ENCODE assay signal across 30 mouse cellular contexts in genomic region chr3:67884335-67884734, GRCm38 (mm10). TPM values are rescaled to one million over a fixed set of nuclear protein-coding genes. Genes with fewer than 3 reads are reported as not detected.
DNase-seq lines count a peak whose midpoint lies in the region; ATAC-seq lines count a peak whose summit lies in the region.
"Had no signal": no experiment of that assay in that cellular context is flagged by ENCODE, and none has a peak within 500 bp of the region (broad histone marks: within the 10 kb centered on the region; RNA-seq: fewer than 3 reads in every experiment).

No protein-coding gene starts in this region.

- no peak overlapping the region for H3K4me3 ChIP-seq in forebrain, embryonic 13.5 days
- H3K4me3 ChIP-seq in forebrain, embryonic 15.5 days, result no peak overlapping the region
- H3K4me3 ChIP-seq in midbrain, embryonic 11.5 days (ENCODE audit: low read depth, low read length), result no peak overlapping the region
- H3K4me3 ChIP-seq in midbrain, embryonic 16.5 days (ENCODE audit: low read depth, low read length), result no peak overlapping the region
- H3K4me3 ChIP-seq in midbrain, embryonic 15.5 days, result no peak overlapping the region
- H3K4me3 ChIP-seq in midbrain, embryonic 14.5 days (replicated peaks; ENCODE audit: low read depth, low read length), result no peak overlapping the region
- no peak overlapping the region for H3K4me3 ChIP-seq in kidney, embryonic 16.5 days (ENCODE audit: low read length)
- H3K4me3 ChIP-seq: embryonic facial prominence, embryonic 10.5 days; embryonic facial prominence, embryonic 13.5 days; erythroblast, embryonic 14.5 days; heart, adult 2 months; heart, embryonic 10.5 days; heart, embryonic 13.5 days; hindbrain, embryonic 15.5 days had no signal

- 29% methylated on average over 3 of the region's 3 CpGs for whole genome bisulfite sequencing in forebrain, embryonic 13.5 days
- WGBS in forebrain, embryonic 15.5 days, result 36% methylated on average over 3 of the region's 3 CpGs
- 63% methylated on average over 3 of the region's 3 CpGs for WGBS in midbrain, embryonic 11.5 days
- 47% methylated on average over 3 of the region's 3 CpGs for WGBS in midbrain, embryonic 16.5 days
- WGBS in midbrain, embryonic 15.5 days, result 38% methylated on average over 3 of the region's 3 CpGs
- 52% methylated on average over 3 of the region's 3 CpGs for WGBS in midbrain, embryonic 14.5 days
- 58% methylated on average over 3 of the region's 3 CpGs for WGBS in kidney, embryonic 16.5 days

- H3K9ac ChIP-seq in forebrain, embryonic 13.5 days, result no peak overlapping the region
- H3K9ac ChIP-seq in forebrain, embryonic 15.5 days (replicated peaks), result no peak overlapping the region
- no peak overlapping the region for H3K9ac ChIP-seq in midbrain, embryonic 11.5 days (ENCODE audit: low read length)
- H3K9ac ChIP-seq in midbrain, embryonic 16.5 days (ENCODE audit: low read depth, low read length), result no peak overlapping the region
- no peak overlapping the region for H3K9ac ChIP-seq in midbrain, embryonic 15.5 days
- no peak overlapping the region for H3K9ac ChIP-seq in midbrain, embryonic 14.5 days (replicated peaks; ENCODE audit: low read length)
- H3K9ac ChIP-seq in kidney, embryonic 16.5 days (replicated peaks; ENCODE audit: low read length), result no peak overlapping the region
- H3K9ac ChIP-seq: embryonic facial prominence, embryonic 13.5 days; heart, embryonic 13.5 days; hindbrain, embryonic 15.5 days had no signal

- DNase-seq in midbrain, embryonic 11.5 days (ENCODE audit: low spot score, missing footprints), result peak; percentile 35
- DNase-seq in midbrain, embryonic 14.5 days, result no peak
- DNase-seq in retina, postnatal 1 day, result peak; percentile 53
- DNase-seq: adrenal gland, adult 2 months; adrenal gland, postnatal 14 days; cerebellum, adult 11-12 months; cerebellum, adult 8-10 months; cerebellum, postnatal 10 days; cerebellum, postnatal 36 days; embryo, embryonic 11 days; gastrocnemius, postnatal 25 days; heart, adult 2 months; heart, postnatal 14 days; heart, postnatal 4 days had no signal

- ATAC-seq in forebrain, embryonic 13.5 days, result 0 out of 2 replicates have a peak, but pooled peaks have one; percentile 33
- no peak for ATAC-seq in forebrain, embryonic 15.5 days (replicated peaks)
- peak; percentile 19; the same call in 1 of the 2 replicates for ATAC-seq in midbrain, embryonic 11.5 days (ENCODE audit: low FRiP score)
- no peak for ATAC-seq in midbrain, embryonic 16.5 days
- peak; percentile 52; the same call in 1 of the 2 replicates for ATAC-seq in midbrain, embryonic 15.5 days (replicated peaks)
- no peak for ATAC-seq in midbrain, embryonic 14.5 days (ENCODE audit: low FRiP score, low TSS enrichment)
- no peak for ATAC-seq in kidney, embryonic 16.5 days (ENCODE audit: low FRiP score, low TSS enrichment)
- ATAC-seq: CD4-positive, CD25-positive, alpha-beta regulatory T cell, adult 4 months had no signal

- no peak overlapping the region for H3K27ac ChIP-seq in forebrain, embryonic 13.5 days
- no peak overlapping the region for H3K27ac ChIP-seq in forebrain, embryonic 15.5 days (replicated peaks)
- H3K27ac ChIP-seq in midbrain, embryonic 11.5 days (ENCODE audit: low read depth, low read length), result no peak overlapping the region
- H3K27ac ChIP-seq in midbrain, embryonic 16.5 days (ENCODE audit: low read length), result no peak overlapping the region
- no peak overlapping the region for H3K27ac ChIP-seq in midbrain, embryonic 15.5 days
- no peak overlapping the region for H3K27ac ChIP-seq in midbrain, embryonic 14.5 days (replicated peaks; ENCODE audit: low read depth, low read length)
- H3K27ac ChIP-seq in kidney, embryonic 16.5 days (ENCODE audit: low read length), result no peak overlapping the region
- H3K27ac ChIP-seq: embryonic facial prominence, embryonic 10.5 days; embryonic facial prominence, embryonic 13.5 days; heart, adult 2 months; heart, embryonic 10.5 days; heart, embryonic 13.5 days; hindbrain, embryonic 15.5 days had no signal

- H3K9me3 ChIP-seq in forebrain, embryonic 13.5 days (replicated peaks), result no peaks in the 10 kb centered on the region
- H3K9me3 ChIP-seq in forebrain, embryonic 15.5 days, result no peaks in the 10 kb centered on the region
- H3K9me3 ChIP-seq in midbrain, embryonic 11.5 days (ENCODE audit: control insufficient read depth, low read length), result no peaks in the 10 kb centered on the region
- H3K9me3 ChIP-seq in midbrain, embryonic 16.5 days (replicated peaks; ENCODE audit: control insufficient read depth, low read length, poor library complexity, severe bottlenecking), result no peaks in the 10 kb centered on the region
- H3K9me3 ChIP-seq in midbrain, embryonic 15.5 days, result no peaks in the 10 kb centered on the region
- no peaks in the 10 kb centered on the region for H3K9me3 ChIP-seq in midbrain, embryonic 14.5 days (ENCODE audit: control insufficient read depth, low read length)
- no peaks in the 10 kb centered on the region for H3K9me3 ChIP-seq in kidney, embryonic 16.5 days (ENCODE audit: low read length)
- H3K9me3 ChIP-seq: embryonic facial prominence, embryonic 10.5 days; embryonic facial prominence, embryonic 13.5 days; heart, embryonic 10.5 days; heart, embryonic 13.5 days; hindbrain, embryonic 15.5 days had no signal

- no peaks in the 10 kb centered on the region for H3K27me3 ChIP-seq in forebrain, embryonic 13.5 days
- H3K27me3 ChIP-seq in forebrain, embryonic 15.5 days, result no peaks in the 10 kb centered on the region
- H3K27me3 ChIP-seq in midbrain, embryonic 11.5 days (ENCODE audit: control insufficient read depth, insufficient read depth, low read length), result no peaks in the 10 kb centered on the region
- no peaks in the 10 kb centered on the region for H3K27me3 ChIP-seq in midbrain, embryonic 16.5 days (ENCODE audit: control insufficient read depth, insufficient read depth, low read depth, low read length)
- no peaks in the 10 kb centered on the region for H3K27me3 ChIP-seq in midbrain, embryonic 15.5 days (replicated peaks)
- no peaks in the 10 kb centered on the region for H3K27me3 ChIP-seq in midbrain, embryonic 14.5 days (ENCODE audit: control insufficient read depth, insufficient read depth, low read length)
- H3K27me3 ChIP-seq in kidney, embryonic 16.5 days (ENCODE audit: insufficient read depth, low read length), result no peaks in the 10 kb centered on the region
- H3K27me3 ChIP-seq: embryonic facial prominence, embryonic 13.5 days; heart, embryonic 13.5 days; hindbrain, embryonic 15.5 days had no signal

- H3K4me1 ChIP-seq in forebrain, embryonic 13.5 days, result peaks cover 13% of the 10 kb centered on the region; the same call in 1 of the 2 replicates
- peaks cover 3% of the 10 kb centered on the region; the same call in 1 of the 2 replicates for H3K4me1 ChIP-seq in forebrain, embryonic 15.5 days
- H3K4me1 ChIP-seq in midbrain, embryonic 11.5 days (ENCODE audit: control insufficient read depth, insufficient read depth, low read length), result no peaks in the 10 kb centered on the region
- peaks cover 6% of the 10 kb centered on the region; the same call in 1 of the 2 replicates for H3K4me1 ChIP-seq in midbrain, embryonic 16.5 days (ENCODE audit: control insufficient read depth, insufficient read depth, low read length)
- no peaks in the 10 kb centered on the region; the same call in 1 of the 2 replicates for H3K4me1 ChIP-seq in midbrain, embryonic 15.5 days
- no peaks in the 10 kb centered on the region for H3K4me1 ChIP-seq in midbrain, embryonic 14.5 days (ENCODE audit: control insufficient read depth, insufficient read depth, low read length)
- no peaks in the 10 kb centered on the region for H3K4me1 ChIP-seq in kidney, embryonic 16.5 days (ENCODE audit: insufficient read depth, low read length)
- H3K4me1 ChIP-seq: embryonic facial prominence, embryonic 13.5 days; heart, embryonic 10.5 days; heart, embryonic 13.5 days; hindbrain, embryonic 15.5 days had no signal

- no peak overlapping the region for H3K4me2 ChIP-seq in forebrain, embryonic 13.5 days
- H3K4me2 ChIP-seq in forebrain, embryonic 15.5 days (replicated peaks), result no peak overlapping the region
- no peak overlapping the region for H3K4me2 ChIP-seq in midbrain, embryonic 11.5 days
- no peak overlapping the region for H3K4me2 ChIP-seq in midbrain, embryonic 16.5 days (ENCODE audit: low read length)
- H3K4me2 ChIP-seq in midbrain, embryonic 15.5 days, result no peak overlapping the region
- H3K4me2 ChIP-seq in midbrain, embryonic 14.5 days (ENCODE audit: low read length), result no peak overlapping the region
- H3K4me2 ChIP-seq in kidney, embryonic 16.5 days (replicated peaks; ENCODE audit: low read depth, low read length), result no peak overlapping the region
- H3K4me2 ChIP-seq: embryonic facial prominence, embryonic 13.5 days; heart, embryonic 13.5 days; hindbrain, embryonic 15.5 days had no signal

- H3K36me3 ChIP-seq in forebrain, embryonic 13.5 days (ENCODE audit: poor library complexity, severe bottlenecking), result no peaks in the 10 kb centered on the region
- H3K36me3 ChIP-seq in forebrain, embryonic 15.5 days, result no peaks in the 10 kb centered on the region
- H3K36me3 ChIP-seq in midbrain, embryonic 11.5 days (ENCODE audit: control insufficient read depth, insufficient read depth, low read length), result no peaks in the 10 kb centered on the region
- H3K36me3 ChIP-seq in midbrain, embryonic 16.5 days (ENCODE audit: control insufficient read depth, insufficient read depth, low read length), result no peaks in the 10 kb centered on the region
- H3K36me3 ChIP-seq in midbrain, embryonic 15.5 days (replicated peaks), result no peaks in the 10 kb centered on the region
- no peaks in the 10 kb centered on the region for H3K36me3 ChIP-seq in midbrain, embryonic 14.5 days (ENCODE audit: control insufficient read depth, insufficient read depth, low read length)
- H3K36me3 ChIP-seq in kidney, embryonic 16.5 days (ENCODE audit: insufficient read depth, low read length), result no peaks in the 10 kb centered on the region
- H3K36me3 ChIP-seq: embryonic facial prominence, embryonic 10.5 days; embryonic facial prominence, embryonic 13.5 days; heart, embryonic 10.5 days; heart, embryonic 13.5 days; hindbrain, embryonic 15.5 days had no signal

RNA-seq across cellular contexts. Expression of gene Iqcj, which starts 7.7 kb away (rescaled TPM):
- polyA plus RNA-seq in forebrain, embryonic 13.5 days (2015; fragmentation: Nextera tagmentation; extraction: Ambion mirVana), result 0.41 and 0.83 TPM in 2 replicates
- polyA plus RNA-seq in forebrain, embryonic 15.5 days (2015; fragmentation: Nextera tagmentation; extraction: Ambion mirVana), result 0.65 and 0.93 TPM in 2 replicates
- polyA plus RNA-seq in midbrain, embryonic 11.5 days (2014; fragmentation: Nextera tagmentation; extraction: Ambion mirVana), result 0.23 and 0.34 TPM in 2 replicates
- 0.67 and 1.0 TPM in 2 replicates for polyA plus RNA-seq in midbrain, embryonic 16.5 days (2015; fragmentation: Nextera tagmentation; extraction: Ambion mirVana)
- 1.00 and 1.5 TPM in 2 replicates for polyA plus RNA-seq in midbrain, embryonic 15.5 days (2015; fragmentation: Nextera tagmentation; extraction: Ambion mirVana)
- 0.55 and 1.4 TPM in 2 replicates for polyA plus RNA-seq in midbrain, embryonic 14.5 days (2014; fragmentation: Nextera tagmentation; extraction: Ambion mirVana)
- not detected in 2 replicates for polyA plus RNA-seq in kidney, embryonic 16.5 days (2015; fragmentation: Nextera tagmentation; extraction: Ambion mirVana)
- polyA plus RNA-seq: adrenal gland, adult 2 months; C2C12; CD4-positive, CD25-positive, alpha-beta regulatory T cell, adult 4 months; embryonic facial prominence, embryonic 10.5 days; embryonic facial prominence, embryonic 13.5 days; erythroblast, embryonic 14.5 days; gonadal fat pad, adult 2 months; heart, adult 2 months; heart, embryonic 10.5 days; heart, embryonic 13.5 days; heart, embryonic 16.5 days; intestine, embryonic 14.5 days had no signal

RNA-seq across cellular contexts. Expression of gene Iqschfp, which starts 7.7 kb away (rescaled TPM):
- polyA plus RNA-seq in forebrain, embryonic 13.5 days (2015; fragmentation: Nextera tagmentation; extraction: Ambion mirVana), result 2.2 and 2.3 TPM in 2 replicates
- 3.3 and 4.5 TPM in 2 replicates for polyA plus RNA-seq in forebrain, embryonic 15.5 days (2015; fragmentation: Nextera tagmentation; extraction: Ambion mirVana)
- polyA plus RNA-seq in midbrain, embryonic 11.5 days (2014; fragmentation: Nextera tagmentation; extraction: Ambion mirVana), result 2.6 and 3.5 TPM in 2 replicates
- polyA plus RNA-seq in midbrain, embryonic 16.5 days (2015; fragmentation: Nextera tagmentation; extraction: Ambion mirVana), result 6.1 and 6.7 TPM in 2 replicates
- 6.4 and 7.3 TPM in 2 replicates for polyA plus RNA-seq in midbrain, embryonic 15.5 days (2015; fragmentation: Nextera tagmentation; extraction: Ambion mirVana)
- polyA plus RNA-seq in midbrain, embryonic 14.5 days (2014; fragmentation: Nextera tagmentation; extraction: Ambion mirVana), result 4.9 and 7.6 TPM in 2 replicates
- polyA plus RNA-seq in kidney, embryonic 16.5 days (2015; fragmentation: Nextera tagmentation; extraction: Ambion mirVana), result 0.27 TPM in 1 of 2 replicates, not detected in the other
- polyA plus RNA-seq: adrenal gland, adult 2 months; C2C12; CD4-positive, CD25-positive, alpha-beta regulatory T cell, adult 4 months; embryonic facial prominence, embryonic 13.5 days; erythroblast, embryonic 14.5 days; gonadal fat pad, adult 2 months; heart, adult 2 months; heart, embryonic 10.5 days; heart, embryonic 13.5 days; heart, embryonic 16.5 days; intestine, embryonic 14.5 days had no signal

Comparison
In these comparisons a context has a peak if more than half of its experiments do, and no peak if none do; other contexts are left out.
1. ATAC-seq: peak in forebrain, embryonic 13.5 days (single experiment), midbrain, embryonic 11.5 days (single experiment) and midbrain, embryonic 15.5 days (single experiment); none in forebrain, embryonic 15.5 days (single experiment), midbrain, embryonic 16.5 days (single experiment), midbrain, embryonic 14.5 days (single experiment) and kidney, embryonic 16.5 days (single experiment).